Mouse (Mus musculus): ENCODE measurements at regions not wholly inside any gene's neighbourhood (a gene's known extent, or its start where the extent isn't known, plus 50 kb on each side); places are given as distances from the start of the nearest gene placed in this dataset.
"Not testable (repeated sequence)": the region's sequence is repeated elsewhere in the genome, so short reads cannot be mapped to it uniquely, and the experiment has no call there.

- ATAC-seq (replicated peaks; ENCODE audit: insufficient number of reproducible peaks, low FRiP score, low TSS enrichment); H3K9me3 ChIP-seq (replicated peaks; ENCODE audit: control insufficient read depth, low read length); H3K36me3 ChIP-seq (ENCODE audit: control insufficient read depth, insufficient read depth, low read length); H3K4me2 ChIP-seq; H3K9ac ChIP-seq (ENCODE audit: low read depth, low read length); H3K27ac ChIP-seq (ENCODE audit: low read depth, low read length); H3K27me3 ChIP-seq (ENCODE audit: control insufficient read depth, insufficient read depth, low read length); H3K4me3 ChIP-seq (ENCODE audit: low read depth, low read length); H3K4me1 ChIP-seq (ENCODE audit: control insufficient read depth, insufficient read depth, low read length): not testable (repeated sequence)
- WGBS (ENCODE audit: insufficient replicate concordance): 82% methylated on average over 16 of the region's 16 CpGs
These were observed 115.6 kb downstream of the Sec16b start for GRCm38 (mm10) chr1:157622156-157622555.

GRCm38 (mm10) chr1:157632586-157632985, 126.1 kb downstream of the Sec16b start:
- H3K4me3 ChIP-seq (ENCODE audit: low read depth, low read length): no peak overlapping the region
- 20% methylated on average over 3 of the region's 3 CpGs for WGBS (ENCODE audit: insufficient replicate concordance)
- H3K36me3 ChIP-seq (ENCODE audit: control insufficient read depth, insufficient read depth, low read length): no peaks in the 10 kb centered on the region
- H3K27me3 ChIP-seq (ENCODE audit: control insufficient read depth, insufficient read depth, low read length): peaks cover 2% of the 10 kb centered on the region; the same call in 1 of the 2 replicates
- no peak overlapping the region for H3K27ac ChIP-seq (ENCODE audit: low read depth, low read length)
- H3K9ac ChIP-seq (ENCODE audit: low read depth, low read length): no peak overlapping the region
- H3K9me3 ChIP-seq (replicated peaks; ENCODE audit: control insufficient read depth, low read length): no peaks in the 10 kb centered on the region
- no peak overlapping the region for H3K4me2 ChIP-seq
- H3K4me1 ChIP-seq (ENCODE audit: control insufficient read depth, insufficient read depth, low read length): no peaks in the 10 kb centered on the region
- ATAC-seq (replicated peaks; ENCODE audit: insufficient number of reproducible peaks, low FRiP score, low TSS enrichment): no peak

- Histone ChIP-seq H3K27me3 (ENCODE audit: control insufficient read depth, insufficient read depth, low read length) (peaks cover 2% of the 10 kb centered on the region; the same call in 1 of the 2 replicates), H3K9me3 (replicated peaks; ENCODE audit: control insufficient read depth, low read length) (no peaks in the 10 kb centered on the region), H3K9ac (ENCODE audit: low read depth, low read length) (no peak overlapping the region), H3K36me3 (ENCODE audit: control insufficient read depth, insufficient read depth, low read length) (no peaks in the 10 kb centered on the region), H3K27ac (ENCODE audit: low read depth, low read length) (no peak overlapping the region), H3K4me3 (ENCODE audit: low read depth, low read length) (no peak overlapping the region), H3K4me1 (ENCODE audit: control insufficient read depth, insufficient read depth, low read length) (no peaks in the 10 kb centered on the region), H3K4me2 (no peak overlapping the region)
- WGBS (ENCODE audit: insufficient replicate concordance): 84% methylated on average over 6 of the region's 6 CpGs
- ATAC-seq (replicated peaks; ENCODE audit: insufficient number of reproducible peaks, low FRiP score, low TSS enrichment): no peak
These were observed 126.9 kb downstream of the Sec16b start for GRCm38 (mm10) chr1:157633470-157633869.

- no peak overlapping the region for H3K4me3 ChIP-seq (ENCODE audit: low read depth, low read length)
- no peaks in the 10 kb centered on the region for H3K4me1 ChIP-seq (ENCODE audit: control insufficient read depth, insufficient read depth, low read length)
- H3K27me3 ChIP-seq (ENCODE audit: control insufficient read depth, insufficient read depth, low read length): peaks cover 2% of the 10 kb centered on the region; the same call in 1 of the 2 replicates
- 85% methylated on average over 6 of the region's 6 CpGs for WGBS (ENCODE audit: insufficient replicate concordance)
- ATAC-seq (replicated peaks; ENCODE audit: insufficient number of reproducible peaks, low FRiP score, low TSS enrichment): no peak
- H3K4me2 ChIP-seq: no peak overlapping the region
- no peak overlapping the region for H3K27ac ChIP-seq (ENCODE audit: low read depth, low read length)
- H3K9ac ChIP-seq (ENCODE audit: low read depth, low read length): no peak overlapping the region
- no peaks in the 10 kb centered on the region for H3K36me3 ChIP-seq (ENCODE audit: control insufficient read depth, insufficient read depth, low read length)
- no peaks in the 10 kb centered on the region for H3K9me3 ChIP-seq (replicated peaks; ENCODE audit: control insufficient read depth, low read length)
These were observed 129.2 kb downstream of the Sec16b start for GRCm38 (mm10) chr1:157635776-157636175.

- Histone ChIP-seq H3K36me3 (ENCODE audit: control insufficient read depth, insufficient read depth, low read length) (no peaks in the 10 kb centered on the region), H3K4me2 (no peak overlapping the region), H3K4me3 (ENCODE audit: low read depth, low read length) (no peak overlapping the region), H3K4me1 (ENCODE audit: control insufficient read depth, insufficient read depth, low read length) (no peaks in the 10 kb centered on the region), H3K27ac (ENCODE audit: low read depth, low read length) (no peak overlapping the region), H3K27me3 (ENCODE audit: control insufficient read depth, insufficient read depth, low read length) (peaks cover 2% of the 10 kb centered on the region; the same call in 1 of the 2 replicates), H3K9me3 (replicated peaks; ENCODE audit: control insufficient read depth, low read length) (no peaks in the 10 kb centered on the region), H3K9ac (ENCODE audit: low read depth, low read length) (no peak overlapping the region)
- 78% methylated on average over 6 of the region's 6 CpGs for WGBS (ENCODE audit: insufficient replicate concordance)
- ATAC-seq (replicated peaks; ENCODE audit: insufficient number of reproducible peaks, low FRiP score, low TSS enrichment): no peak
These were observed 137.0 kb downstream of the Sec16b start for GRCm38 (mm10) chr1:157643524-157643923.

- Histone ChIP-seq H3K9ac (ENCODE audit: low read depth, low read length) (no peak overlapping the region), H3K36me3 (ENCODE audit: control insufficient read depth, insufficient read depth, low read length) (no peaks in the 10 kb centered on the region), H3K4me2 (no peak overlapping the region), H3K4me1 (ENCODE audit: control insufficient read depth, insufficient read depth, low read length) (no peaks in the 10 kb centered on the region), H3K27me3 (ENCODE audit: control insufficient read depth, insufficient read depth, low read length) (peaks cover 2% of the 10 kb centered on the region; the same call in 1 of the 2 replicates), H3K4me3 (ENCODE audit: low read depth, low read length) (no peak overlapping the region), H3K9me3 (replicated peaks; ENCODE audit: control insufficient read depth, low read length) (no peaks in the 10 kb centered on the region), H3K27ac (ENCODE audit: low read depth, low read length) (no peak overlapping the region)
- ATAC-seq (replicated peaks; ENCODE audit: insufficient number of reproducible peaks, low FRiP score, low TSS enrichment): no peak
- 76% methylated on average over 8 of the region's 8 CpGs for WGBS (ENCODE audit: insufficient replicate concordance)
These were observed 139.3 kb downstream of the Sec16b start for GRCm38 (mm10) chr1:157645682-157646421.

- Histone ChIP-seq H3K4me3 (ENCODE audit: low read depth, low read length) (no peak overlapping the region), H3K4me2 (no peak overlapping the region), H3K27ac (ENCODE audit: low read depth, low read length) (no peak overlapping the region), H3K36me3 (ENCODE audit: control insufficient read depth, insufficient read depth, low read length) (no peaks in the 10 kb centered on the region), H3K9ac (ENCODE audit: low read depth, low read length) (no peak overlapping the region), H3K27me3 (ENCODE audit: control insufficient read depth, insufficient read depth, low read length) (no peaks in the 10 kb centered on the region), H3K4me1 (ENCODE audit: control insufficient read depth, insufficient read depth, low read length) (no peaks in the 10 kb centered on the region), H3K9me3 (replicated peaks; ENCODE audit: control insufficient read depth, low read length) (no peaks in the 10 kb centered on the region)
- no peak for ATAC-seq (replicated peaks; ENCODE audit: insufficient number of reproducible peaks, low FRiP score, low TSS enrichment)
- WGBS (ENCODE audit: insufficient replicate concordance): 74% methylated on average over 4 of the region's 4 CpGs
These were observed 148.9 kb downstream of the Sec16b start for GRCm38 (mm10) chr1:157655446-157655845.

- Histone ChIP-seq H3K36me3 (ENCODE audit: control insufficient read depth, insufficient read depth, low read length) (no peaks in the 10 kb centered on the region), H3K27ac (ENCODE audit: low read depth, low read length) (no peak overlapping the region), H3K4me2 (no peak overlapping the region), H3K4me1 (ENCODE audit: control insufficient read depth, insufficient read depth, low read length) (no peaks in the 10 kb centered on the region), H3K27me3 (ENCODE audit: control insufficient read depth, insufficient read depth, low read length) (no peaks in the 10 kb centered on the region), H3K4me3 (ENCODE audit: low read depth, low read length) (no peak overlapping the region), H3K9me3 (replicated peaks; ENCODE audit: control insufficient read depth, low read length) (no peaks in the 10 kb centered on the region), H3K9ac (ENCODE audit: low read depth, low read length) (no peak overlapping the region)
- 84% methylated on average over 6 of the region's 6 CpGs for WGBS (ENCODE audit: insufficient replicate concordance)
- no peak for ATAC-seq (replicated peaks; ENCODE audit: insufficient number of reproducible peaks, low FRiP score, low TSS enrichment)
These were observed 163.1 kb downstream of the Sec16b start for GRCm38 (mm10) chr1:157669626-157670025.

- H3K4me2 ChIP-seq: no peak overlapping the region
- H3K27ac ChIP-seq (ENCODE audit: low read depth, low read length): no peak overlapping the region
- no peak for ATAC-seq (replicated peaks; ENCODE audit: insufficient number of reproducible peaks, low FRiP score, low TSS enrichment)
- no peaks in the 10 kb centered on the region for H3K36me3 ChIP-seq (ENCODE audit: control insufficient read depth, insufficient read depth, low read length)
- no peak overlapping the region for H3K9ac ChIP-seq (ENCODE audit: low read depth, low read length)
- H3K4me1 ChIP-seq (ENCODE audit: control insufficient read depth, insufficient read depth, low read length): no peaks in the 10 kb centered on the region
- H3K4me3 ChIP-seq (ENCODE audit: low read depth, low read length): no peak overlapping the region
- no peaks in the 10 kb centered on the region for H3K27me3 ChIP-seq (ENCODE audit: control insufficient read depth, insufficient read depth, low read length)
- no peaks in the 10 kb centered on the region for H3K9me3 ChIP-seq (replicated peaks; ENCODE audit: control insufficient read depth, low read length)
- WGBS (ENCODE audit: insufficient replicate concordance): 16% methylated on average over 7 of the region's 7 CpGs
These were observed 177.8 kb downstream of the Sec16b start for GRCm38 (mm10) chr1:157684356-157684755.
